8 mouse cellular contexts compared by ENCODE assay signal in the genomic region with DNA sequence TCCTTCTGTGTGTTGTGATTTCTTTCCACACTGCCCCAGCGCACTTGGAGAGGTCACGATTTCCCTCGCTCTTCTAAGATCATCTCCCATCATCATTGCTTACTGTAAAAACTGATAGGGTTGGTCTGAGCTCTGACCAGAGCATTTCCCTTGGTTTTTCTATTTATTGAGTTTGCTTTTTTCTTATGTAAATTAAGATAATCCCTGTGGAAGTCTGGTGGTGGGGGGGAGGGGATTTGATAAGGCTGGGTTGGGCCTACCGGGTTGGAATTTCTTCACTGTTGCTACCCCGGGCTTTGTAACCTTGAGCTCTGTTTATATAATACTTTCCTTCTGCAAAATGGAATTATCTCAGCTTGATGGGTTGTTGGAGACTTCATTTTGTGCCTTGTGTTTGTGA. TPM values are rescaled to one million over a fixed set of nuclear protein-coding genes. Genes with fewer than 3 reads are reported as not detected.
DNase-seq lines count a peak whose midpoint lies in the region; ATAC-seq and TF ChIP-seq lines count a peak whose summit lies in the region.

No protein-coding gene starts in this region.

- H3K4me2 ChIP-seq in embryonic facial prominence, embryonic 15.5 days (replicated peaks) = peak overlapping the region; percentile 86; the same call in 1 of the 2 replicates
- H3K4me2 ChIP-seq in intestine, postnatal 0 days (replicated peaks; ENCODE audit: low read depth) = peak overlapping the region; percentile 98; the same call in 1 of the 2 replicates
- H3K4me2 ChIP-seq in neural tube, embryonic 14.5 days (ENCODE audit: low read depth, low read length) = peak overlapping the region; percentile 70; the same call in 1 of the 2 replicates

- no peak for DNase-seq in layer of hippocampus, adult 2 months (ENCODE audit: low spot score in 2 of 2)
- no peak for DNase-seq in layer of hippocampus, adult 9-10 months (ENCODE audit: low spot score)
- DNase-seq in spleen, adult 12 weeks (ENCODE audit: low spot score) = no peak
- no peak for DNase-seq in thymus, adult 18-20 months
- no peak for DNase-seq in adrenal gland, adult 2 months

- no peak for ATAC-seq in embryonic facial prominence, embryonic 15.5 days (ENCODE audit: insufficient number of reproducible peaks, low FRiP score, low TSS enrichment, low read depth)
- ATAC-seq in intestine, postnatal 0 days = no peak
- ATAC-seq in neural tube, embryonic 14.5 days (ENCODE audit: low read depth) = no peak

- H3K36me3 ChIP-seq in embryonic facial prominence, embryonic 15.5 days = no peaks in the 10 kb centered on the region
- no peaks in the 10 kb centered on the region for H3K36me3 ChIP-seq in intestine, postnatal 0 days (ENCODE audit: control insufficient read depth, insufficient read depth)
- H3K36me3 ChIP-seq in neural tube, embryonic 14.5 days (ENCODE audit: control insufficient read depth, insufficient read depth, low read length) = no peaks in the 10 kb centered on the region

- 42% methylated on average over 5 of the region's 5 CpGs for WGBS in embryonic facial prominence, embryonic 15.5 days
- 31% methylated on average over 5 of the region's 5 CpGs for WGBS in intestine, postnatal 0 days
- WGBS in neural tube, embryonic 14.5 days = 30% methylated on average over 5 of the region's 5 CpGs

- TF ChIP-seq CTCF in layer of hippocampus, adult 2 months (conservative IDR thresholded peaks at IDR 0.05) = no peak
- TF ChIP-seq CTCF in intestine, postnatal 0 days (IDR thresholded peaks at IDR 0.05; ENCODE audit: low read depth) = no peak

- H3K27ac ChIP-seq in layer of hippocampus, adult 2 months = peak overlapping the region; percentile 100; the same call in 1 of the 2 replicates
- H3K27ac ChIP-seq in embryonic facial prominence, embryonic 15.5 days (replicated peaks) = peak overlapping the region; percentile 100; the same call in 1 of the 2 replicates
- H3K27ac ChIP-seq in intestine, postnatal 0 days (ENCODE audit: low read depth, low read length) = no peak overlapping the region
- H3K27ac ChIP-seq in neural tube, embryonic 14.5 days (ENCODE audit: low read depth, low read length) = 0 out of 2 replicates have a peak overlapping the region, but pooled peaks have one; percentile 99

- H3K27me3 ChIP-seq in embryonic facial prominence, embryonic 15.5 days = no peaks in the 10 kb centered on the region
- peaks cover 11% of the 10 kb centered on the region for H3K27me3 ChIP-seq in intestine, postnatal 0 days (replicated peaks; ENCODE audit: control insufficient read depth, insufficient read depth, low read length)
- H3K27me3 ChIP-seq in neural tube, embryonic 14.5 days (ENCODE audit: control insufficient read depth, insufficient read depth, low read length) = peaks cover 4% of the 10 kb centered on the region; the same call in 1 of the 2 replicates

- no peaks in the 10 kb centered on the region for H3K9me3 ChIP-seq in embryonic facial prominence, embryonic 15.5 days (replicated peaks)
- H3K9me3 ChIP-seq in intestine, postnatal 0 days (ENCODE audit: control insufficient read depth) = no peaks in the 10 kb centered on the region
- H3K9me3 ChIP-seq in neural tube, embryonic 14.5 days (ENCODE audit: control insufficient read depth, low read length) = no peaks in the 10 kb centered on the region

- H3K4me3 ChIP-seq in layer of hippocampus, adult 2 months = no peak overlapping the region
- H3K4me3 ChIP-seq in embryonic facial prominence, embryonic 15.5 days (replicated peaks) = no peak overlapping the region
- H3K4me3 ChIP-seq in intestine, postnatal 0 days (ENCODE audit: low read depth, low read length) = no peak overlapping the region
- no peak overlapping the region for H3K4me3 ChIP-seq in neural tube, embryonic 14.5 days (ENCODE audit: low read depth, low read length)

- no peak overlapping the region for H3K9ac ChIP-seq in embryonic facial prominence, embryonic 15.5 days
- no peak overlapping the region for H3K9ac ChIP-seq in intestine, postnatal 0 days (ENCODE audit: low read depth, low read length)
- no peak overlapping the region for H3K9ac ChIP-seq in neural tube, embryonic 14.5 days (replicated peaks; ENCODE audit: low read depth, low read length)

- H3K4me1 ChIP-seq in embryonic facial prominence, embryonic 15.5 days = peaks cover 66% of the 10 kb centered on the region
- H3K4me1 ChIP-seq in intestine, postnatal 0 days (replicated peaks; ENCODE audit: control insufficient read depth, insufficient read depth, low read length) = peaks cover 10% of the 10 kb centered on the region; the same call in 1 of the 2 replicates
- peaks cover 42% of the 10 kb centered on the region for H3K4me1 ChIP-seq in neural tube, embryonic 14.5 days (ENCODE audit: control insufficient read depth, insufficient read depth, low read length)

RNA-seq across cellular contexts. Expression of gene Irf2bpl, which starts 1.1 kb away (rescaled TPM):
- 10 to 100 TPM; 69.8 to 70.2 TPM for total RNA-seq in layer of hippocampus, adult 2 months (2021)
- 45.2 and 50.6 TPM in 2 replicates for polyA plus RNA-seq in embryonic facial prominence, embryonic 15.5 days (2015; fragmentation: Nextera tagmentation; extraction: Ambion mirVana)
- polyA plus RNA-seq in intestine, postnatal 0 days (2015; fragmentation: Nextera tagmentation; extraction: Ambion mirVana) = 10.0 and 10.7 TPM in 2 replicates
- polyA plus RNA-seq in neural tube, embryonic 14.5 days (2014; fragmentation: Nextera tagmentation; extraction: Ambion mirVana) = 47.6 and 58.3 TPM in 2 replicates
- total RNA-seq in adrenal gland, adult 2 months (2021) = 10 to 100 TPM; 51.1 to 79.5 TPM
- 121 and 122 TPM in 2 replicates for polyA plus RNA-seq in adrenal gland, adult 2 months (2012; rRNA removed)
